Mouse (Mus musculus): ENCODE results near the gene Rnf138rt1. TPM values are rescaled to one million over a fixed set of nuclear protein-coding genes. Genes with fewer than 3 reads are reported as not detected.

The Rnf138rt1 gene
- polyA plus RNA-seq, 1 experiment from 2014 or later = 0.89 TPM

Other genes starting within 250 kb of the Rnf138rt1 start
- 0.08 TPM in 1 of 2 replicates, not detected in the other for gene Grpr, start 211.7 kb downstream of the Rnf138rt1 start, polyA plus RNA-seq (2016; fragmentation: Nextera tagmentation; extraction: Ambion mirVana)
- 48.3 and 52.2 TPM in 2 replicates for gene Ap1s2, start 147.7 kb upstream of the Rnf138rt1 start, polyA plus RNA-seq (2016; fragmentation: Nextera tagmentation; extraction: Ambion mirVana)
- gene Zrsr2, start 197.3 kb upstream of the Rnf138rt1 start, polyA plus RNA-seq (2016; fragmentation: Nextera tagmentation; extraction: Ambion mirVana) = 79.5 and 83.9 TPM in 2 replicates